Mouse (Mus musculus) adrenal gland, postnatal 0 days (tissue): ENCODE data around the gene Sh3bgrl. TPM values are rescaled to one million over a fixed set of nuclear protein-coding genes. Genes with fewer than 3 reads are reported as not detected.

Source experiments
- polyA plus RNA-seq: library from polyadenylated mRNA; unstranded; fragments of >200 nt; fragmentation: Nextera tagmentation; extraction: Ambion mirVana; gene quantifications from 2 replicates; pipeline ENCODE4 v1.2.1, GENCODE M21; 2015

The Sh3bgrl gene
- 136 and 142 TPM in 2 replicates for polyA plus RNA-seq

DNA sequence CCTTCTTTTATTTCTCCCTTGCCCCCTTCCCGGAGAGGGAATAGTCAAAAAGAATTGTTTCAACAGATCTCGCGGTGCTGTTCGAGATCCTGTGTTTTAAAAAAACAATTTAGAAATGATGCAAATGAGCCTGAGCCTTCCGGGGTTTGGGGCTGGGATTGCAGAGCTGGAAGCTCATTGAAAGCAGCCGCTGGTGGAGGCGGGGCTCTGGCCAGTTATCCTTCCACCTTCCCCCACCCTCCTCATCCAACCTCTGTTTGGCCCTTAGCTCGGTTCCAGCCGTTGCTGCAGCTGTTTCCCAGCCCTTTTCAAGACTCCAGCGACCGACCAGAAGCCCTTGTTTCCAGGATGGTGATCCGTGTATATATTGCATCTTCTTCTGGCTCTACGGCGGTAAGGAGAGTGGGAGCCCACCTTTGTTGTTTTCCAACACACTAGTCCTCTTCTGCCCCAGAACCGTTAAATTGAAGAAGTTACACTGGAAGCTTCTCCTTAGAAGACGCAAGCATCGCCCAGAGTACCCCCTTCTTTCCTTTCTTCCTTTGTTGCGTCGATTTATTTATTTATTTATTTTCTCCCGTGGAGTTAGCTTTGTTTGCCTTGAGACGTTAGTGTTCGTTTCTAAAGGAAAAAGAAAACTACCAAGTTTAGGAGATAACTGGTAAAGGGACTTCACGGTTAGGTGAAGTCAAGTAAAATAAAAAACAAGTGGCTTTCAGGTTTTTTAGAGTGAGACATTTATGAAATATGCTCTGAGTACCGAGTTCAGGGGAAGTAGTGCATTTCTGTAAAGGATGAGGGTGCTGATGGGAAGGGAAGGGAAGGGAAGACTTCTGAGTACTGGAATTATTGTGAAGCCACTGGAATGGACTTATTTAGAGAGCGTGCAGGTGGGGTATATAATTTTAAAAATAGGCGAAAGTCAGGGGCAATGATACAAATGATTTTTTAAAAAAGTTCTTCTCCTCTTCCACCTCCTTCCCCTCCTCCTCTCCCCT is at the start of gene Sh3bgrl:
Sh3bgrl (plus strand) TSS at position 121 of the 998 bp plus-strand sequence.

DNA sequence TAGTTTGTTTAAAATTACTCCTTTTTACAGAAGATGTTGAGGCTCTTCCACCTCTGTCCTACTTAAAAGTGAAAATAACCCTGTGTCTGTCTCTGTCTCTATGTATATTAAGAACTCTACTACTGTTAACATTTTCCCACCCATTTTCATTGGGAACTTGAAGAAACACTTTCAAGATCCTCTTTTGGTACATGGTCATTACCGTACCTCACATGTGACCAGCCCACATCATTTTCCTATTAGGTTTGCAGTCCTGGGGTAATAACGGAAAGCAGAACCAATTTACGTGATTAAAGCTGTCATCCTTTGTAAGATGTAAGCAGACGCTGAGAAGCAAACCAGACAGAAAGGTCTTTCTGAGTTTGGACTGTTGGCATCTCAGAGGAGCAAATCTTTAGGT is 101.3 kb downstream of the Sh3bgrl start, which contains the start of gene Gm6377:
Gm6377 (plus strand) TSS at position 289 of the 400 bp plus-strand sequence.

Other genes with a start within 250 kb of the Sh3bgrl start
- gene Hmgn5, start 82.0 kb upstream of the Sh3bgrl start, polyA plus RNA-seq: 20.5 and 23.3 TPM in 2 replicates
- 0.57 and 0.69 TPM in 2 replicates for gene Gm6377, start 101.4 kb downstream of the Sh3bgrl start, polyA plus RNA-seq